Mouse (Mus musculus) forebrain, embryonic 14.5 days (tissue): Measurements from ENCODE around the gene Acaa1b. TPM values are rescaled to one million over a fixed set of nuclear protein-coding genes. Genes with fewer than 3 reads are reported as not detected.

Experiments
- ATAC-seq: fragments of 200-750 bp; cut with Nextera tagmentation; 2 replicates; pipeline ENCODE4 v1.8.0; 2017; ENCODE audit warnings: mild to moderate bottlenecking, moderate library complexity
- DNase-seq: peaks from one replicate; pipeline ENCODE4 v3.0.0-alpha.2; 2015; ENCODE audit warnings: low spot score
- H3K27ac ChIP-seq: fragments of 300-500 bp; sonication (generic); 2 replicates; pipeline ENCODE4 v1.5.1; 2014; ENCODE audit warnings: low read depth, mild to moderate bottlenecking, control low read depth, low read length, moderate library complexity
- H3K27me3 ChIP-seq: fragments of 300-500 bp; sonication (generic); replicated peaks from 2 replicates; pipeline ENCODE4 v1.6.1; 2014; ENCODE audit warnings: low read length, control low read depth, mixed read lengths; ENCODE audit not compliant: control insufficient read depth, insufficient read depth
- H3K36me3 ChIP-seq: fragments of 300-500 bp; sonication (generic); 2 replicates; pipeline ENCODE4 v1.6.1; 2014; ENCODE audit warnings: low read length, control low read depth; ENCODE audit not compliant: control insufficient read depth, insufficient read depth
- H3K4me1 ChIP-seq: fragments of 300-500 bp; sonication (generic); 2 replicates; pipeline ENCODE4 v1.6.1; 2014; ENCODE audit warnings: antibody characterized with exemption, low read length, control low read depth; ENCODE audit not compliant: control insufficient read depth, insufficient read depth
- H3K4me2 ChIP-seq: fragments of 300-500 bp; sonication (generic); 2 replicates; pipeline ENCODE4 v1.6.1; 2014; ENCODE audit warnings: mild to moderate bottlenecking, control low read depth, low read length
- H3K4me3 ChIP-seq: fragments of 300-500 bp; sonication (generic); 2 replicates; pipeline ENCODE4 v1.5.1; 2014; ENCODE audit warnings: low read depth, low read length, control low read depth
- H3K9ac ChIP-seq: fragments of 300-500 bp; sonication (generic); 2 replicates; pipeline ENCODE4 v1.6.1; 2014; ENCODE audit warnings: mild to moderate bottlenecking, low read length, control low read depth, moderate library complexity
- H3K9me3 ChIP-seq: fragments of 300-500 bp; sonication (generic); replicated peaks from 2 replicates; pipeline ENCODE4 v1.6.1; 2016; ENCODE audit warnings: low read length, control low read depth, mixed read lengths; ENCODE audit not compliant: control insufficient read depth
- WGBS: fragments of 180-500 bp; shearing (Covaris S2); extraction: QIAGEN DNeasy Blood & Tissue Kit; methylation state at CpG from one replicate; pipeline ENCODE4 v1.1.7; 2014; 5-methylcytosine and 5-hydroxymethylcytosine counted together
- polyA plus RNA-seq: library from polyadenylated mRNA; unstranded; fragments of >200 nt; fragmentation: Nextera tagmentation; extraction: Ambion mirVana; gene quantifications from 2 replicates; pipeline ENCODE4 v1.2.1, GENCODE M21; 2014

Gene Acaa1b
- 1.3 TPM in 2 replicates for polyA plus RNA-seq

DNA sequence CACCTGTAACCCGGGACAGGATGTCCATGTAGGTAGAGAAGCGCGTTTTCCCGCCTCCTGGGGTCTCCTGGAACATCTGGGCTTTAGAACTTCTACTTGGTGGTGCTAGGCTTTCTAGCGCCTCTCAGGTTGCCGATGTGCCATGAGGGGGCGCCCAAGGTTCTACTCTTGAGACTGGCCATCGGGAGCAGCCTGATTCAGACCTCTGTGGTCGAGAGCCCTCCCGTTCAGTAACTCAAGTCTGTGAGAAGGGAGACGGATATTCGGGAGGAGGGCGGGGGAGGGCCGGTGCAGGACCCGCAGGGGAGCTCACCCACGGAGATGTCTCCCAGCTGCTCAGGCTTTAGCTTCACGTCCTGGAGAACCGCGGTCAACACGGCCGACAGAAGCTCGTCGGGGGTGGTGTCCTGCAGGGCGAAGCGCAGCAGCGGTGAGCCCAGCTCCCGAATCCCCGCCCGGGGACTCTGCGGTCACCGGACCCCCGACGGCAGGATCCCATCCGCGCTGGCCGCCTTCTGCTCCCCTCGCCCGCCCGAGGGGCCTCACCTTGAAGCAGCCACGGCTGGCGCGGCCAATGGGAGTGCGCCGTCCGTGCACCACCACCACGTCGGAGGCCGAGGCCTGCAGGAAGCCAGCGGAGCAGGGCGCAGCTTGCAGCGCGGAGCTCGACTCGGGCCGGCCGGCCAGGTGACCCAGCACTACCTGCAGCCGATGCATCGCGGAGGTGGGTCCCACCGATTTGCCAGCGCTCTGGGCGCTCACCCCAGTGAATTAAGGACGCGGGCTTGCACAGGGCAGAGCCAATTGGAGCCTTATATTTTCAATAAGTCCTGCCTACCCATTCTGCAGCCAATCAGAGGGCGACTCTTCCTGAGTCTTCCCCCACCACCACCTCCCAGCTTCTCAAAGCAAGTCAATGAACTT lies at the start of gene Acaa1b:
Gene Acaa1b, minus strand, starts transcription at position 816 of the 924 bp plus-strand sequence.
- Histone ChIP-seq H3K36me3 (no peaks in the 10 kb centered on the region), H3K4me2 (peak within 1 kb of the TSS; percentile 58), H3K9me3 (no peaks in the 10 kb centered on the region), H3K9ac (peak within 1 kb of the TSS; percentile 40), H3K27me3 (no peaks in the 10 kb centered on the region), H3K4me3 (peak within 1 kb of the TSS; percentile 40), H3K4me1 (no peaks in the 10 kb centered on the region), H3K27ac (no peak within 1 kb of the TSS)
- 2% methylated on average over 63 of the region's 65 CpGs for WGBS
- peak; percentile 82 for DNase-seq
- peak; percentile 96 for ATAC-seq

DNA sequence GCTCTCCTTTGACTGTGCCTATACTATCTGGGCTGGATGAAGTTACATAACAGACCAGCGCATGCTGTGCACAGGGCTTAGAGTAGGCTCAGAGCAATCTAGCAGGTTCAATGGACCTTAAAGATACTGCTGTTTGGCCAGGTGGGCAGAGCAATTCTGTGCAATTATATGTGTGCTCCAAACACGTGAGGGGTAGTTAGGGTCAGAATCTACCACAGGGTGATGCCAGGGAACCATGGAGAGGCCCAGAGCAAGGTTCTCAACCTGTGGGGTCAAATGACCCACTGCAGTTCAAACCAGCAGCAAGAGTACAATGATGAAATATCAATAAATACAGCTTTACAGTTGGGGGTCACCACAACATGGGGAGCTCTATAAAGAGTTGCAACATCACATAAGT lies 49.8 kb upstream of the Acaa1b start:
- no peaks in the 10 kb centered on the region for H3K27me3 ChIP-seq
- DNase-seq (no peak), ATAC-seq (no peak)
- no peaks in the 10 kb centered on the region for H3K4me1 ChIP-seq
- H3K4me3 ChIP-seq: no peak overlapping the region
- WGBS: 85% methylated on average over 2 of the region's 2 CpGs
- no peaks in the 10 kb centered on the region for H3K36me3 ChIP-seq
- H3K27ac ChIP-seq: no peak overlapping the region
- H3K9ac ChIP-seq: no peak overlapping the region
- H3K4me2 ChIP-seq: no peak overlapping the region
- no peaks in the 10 kb centered on the region for H3K9me3 ChIP-seq

DNA sequence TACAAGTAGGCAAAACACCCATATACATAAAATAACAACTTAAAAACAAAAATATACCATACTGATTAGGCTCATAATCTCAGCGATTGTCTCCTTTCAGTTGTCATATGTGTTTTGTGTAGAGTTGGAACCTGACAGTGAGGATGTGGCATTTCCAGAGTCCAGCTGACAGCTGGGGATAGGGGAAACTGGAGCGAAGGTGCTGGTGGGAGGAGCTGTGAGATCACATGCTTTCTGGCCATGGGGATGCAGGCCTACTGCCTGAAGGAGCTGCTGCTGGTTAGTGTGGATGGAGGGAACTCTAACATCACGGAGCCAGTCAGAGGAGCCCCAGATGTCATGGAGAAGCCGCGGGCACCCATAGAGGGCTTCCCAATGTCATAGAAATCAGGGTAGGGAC lies 48.9 kb upstream of the Acaa1b start:
- 92% methylated on average over 5 of the region's 5 CpGs for WGBS
- H3K4me1 ChIP-seq: no peaks in the 10 kb centered on the region
- H3K9me3 ChIP-seq: no peaks in the 10 kb centered on the region
- H3K4me2 ChIP-seq: no peak overlapping the region
- no peaks in the 10 kb centered on the region for H3K27me3 ChIP-seq
- H3K4me3 ChIP-seq: no peak overlapping the region
- no peak for ATAC-seq
- no peak for DNase-seq
- H3K9ac ChIP-seq: no peak overlapping the region
- no peaks in the 10 kb centered on the region for H3K36me3 ChIP-seq
- no peak overlapping the region for H3K27ac ChIP-seq

DNA sequence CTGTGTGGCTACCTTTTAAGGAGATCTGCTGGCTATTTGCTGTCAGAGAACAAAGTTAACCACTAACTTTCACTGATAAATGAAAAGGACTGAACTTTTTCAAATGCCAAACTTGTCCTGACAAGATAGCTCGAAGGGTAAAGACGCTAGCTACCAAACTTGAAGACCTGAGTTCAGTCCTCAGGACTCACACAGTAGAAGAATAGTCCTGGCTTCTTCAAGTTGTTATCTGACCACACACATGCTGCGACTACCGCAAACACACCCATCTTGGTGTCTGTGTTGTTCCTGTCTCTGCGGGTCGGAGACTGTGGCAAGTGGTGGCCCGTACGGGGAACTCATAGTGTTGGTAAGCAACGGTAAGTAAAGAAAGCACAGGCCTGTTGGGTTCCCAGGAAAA lies 46.7 kb upstream of the Acaa1b start:
- no peak overlapping the region for H3K27ac ChIP-seq
- H3K4me2 ChIP-seq: no peak overlapping the region
- H3K9ac ChIP-seq: no peak overlapping the region
- H3K4me3 ChIP-seq: no peak overlapping the region
- H3K36me3 ChIP-seq: no peaks in the 10 kb centered on the region
- no peak for DNase-seq
- no peaks in the 10 kb centered on the region for H3K27me3 ChIP-seq
- 94% methylated on average over 9 of the region's 9 CpGs for WGBS
- no peaks in the 10 kb centered on the region for H3K9me3 ChIP-seq
- H3K4me1 ChIP-seq: no peaks in the 10 kb centered on the region
- ATAC-seq: no peak

DNA sequence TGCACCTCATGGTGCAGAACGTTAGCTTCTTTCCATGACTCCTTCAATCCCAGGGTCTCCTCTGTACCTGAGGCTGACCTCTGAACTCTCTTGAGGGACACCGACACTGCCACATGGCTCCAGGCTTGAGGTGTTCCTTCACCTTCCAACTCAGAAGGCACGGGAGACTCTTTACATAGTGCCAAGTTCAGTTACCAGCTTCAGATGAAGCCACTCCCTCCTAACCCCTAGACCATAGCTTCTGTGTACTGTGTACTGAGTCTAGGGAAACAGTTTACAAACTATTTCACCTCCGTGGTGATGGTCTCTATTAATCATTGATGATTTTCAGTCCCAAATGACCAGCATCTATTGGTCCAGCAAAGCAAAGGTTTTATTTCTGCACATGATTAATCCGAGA lies 44.8 kb upstream of the Acaa1b start:
- 87% methylated on average over 5 of the region's 5 CpGs for WGBS
- Histone ChIP-seq H3K27me3 (no peaks in the 10 kb centered on the region), H3K4me1 (no peaks in the 10 kb centered on the region), H3K36me3 (no peaks in the 10 kb centered on the region), H3K4me3 (no peak overlapping the region), H3K9me3 (no peaks in the 10 kb centered on the region), H3K9ac (no peak overlapping the region), H3K27ac (no peak overlapping the region), H3K4me2 (no peak overlapping the region)
- DNase-seq (no peak), ATAC-seq (no peak)

DNA sequence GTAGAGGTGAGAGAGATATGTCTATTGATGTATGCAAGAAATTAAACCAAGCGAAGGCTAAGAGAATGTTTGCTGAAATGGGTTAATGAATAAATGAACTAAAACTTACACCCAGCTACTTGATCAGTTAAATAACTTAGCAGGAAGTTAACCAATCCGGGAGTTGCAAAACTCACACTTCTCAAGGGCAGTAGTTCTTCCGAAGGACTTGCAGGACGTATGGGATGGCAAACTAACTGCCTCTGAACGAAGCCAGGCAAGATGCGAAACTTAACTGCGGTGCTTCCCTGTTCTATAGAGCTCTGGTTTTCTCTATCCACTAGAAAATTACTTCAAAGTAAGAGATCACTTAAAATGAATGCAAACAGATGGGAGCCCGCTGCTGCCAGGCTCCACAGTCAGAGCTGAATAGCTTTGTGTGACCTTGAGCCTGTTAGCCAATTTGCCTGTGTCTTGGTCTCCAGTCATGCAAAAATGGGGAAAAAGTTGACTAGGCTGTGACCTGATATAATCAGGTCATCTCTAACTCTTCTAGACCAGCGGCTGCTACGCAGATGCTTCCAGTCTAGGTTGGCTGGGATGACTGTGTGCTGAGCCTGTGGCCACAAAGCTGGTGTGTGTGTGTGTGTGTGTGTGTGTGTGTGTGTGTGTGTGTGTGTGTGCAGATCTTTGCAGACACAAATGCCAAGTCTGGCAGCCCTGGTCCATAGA lies 42.4 kb upstream of the Acaa1b start:
- ATAC-seq (no peak), DNase-seq (peak; percentile 27)
- Histone ChIP-seq H3K27me3 (no peaks in the 10 kb centered on the region), H3K36me3 (no peaks in the 10 kb centered on the region), H3K4me3 (no peak overlapping the region), H3K4me1 (no peaks in the 10 kb centered on the region), H3K4me2 (no peak overlapping the region), H3K27ac (no peak overlapping the region), H3K9me3 (no peaks in the 10 kb centered on the region), H3K9ac (no peak overlapping the region)
- WGBS: 83% methylated on average over 10 of the region's 10 CpGs

DNA sequence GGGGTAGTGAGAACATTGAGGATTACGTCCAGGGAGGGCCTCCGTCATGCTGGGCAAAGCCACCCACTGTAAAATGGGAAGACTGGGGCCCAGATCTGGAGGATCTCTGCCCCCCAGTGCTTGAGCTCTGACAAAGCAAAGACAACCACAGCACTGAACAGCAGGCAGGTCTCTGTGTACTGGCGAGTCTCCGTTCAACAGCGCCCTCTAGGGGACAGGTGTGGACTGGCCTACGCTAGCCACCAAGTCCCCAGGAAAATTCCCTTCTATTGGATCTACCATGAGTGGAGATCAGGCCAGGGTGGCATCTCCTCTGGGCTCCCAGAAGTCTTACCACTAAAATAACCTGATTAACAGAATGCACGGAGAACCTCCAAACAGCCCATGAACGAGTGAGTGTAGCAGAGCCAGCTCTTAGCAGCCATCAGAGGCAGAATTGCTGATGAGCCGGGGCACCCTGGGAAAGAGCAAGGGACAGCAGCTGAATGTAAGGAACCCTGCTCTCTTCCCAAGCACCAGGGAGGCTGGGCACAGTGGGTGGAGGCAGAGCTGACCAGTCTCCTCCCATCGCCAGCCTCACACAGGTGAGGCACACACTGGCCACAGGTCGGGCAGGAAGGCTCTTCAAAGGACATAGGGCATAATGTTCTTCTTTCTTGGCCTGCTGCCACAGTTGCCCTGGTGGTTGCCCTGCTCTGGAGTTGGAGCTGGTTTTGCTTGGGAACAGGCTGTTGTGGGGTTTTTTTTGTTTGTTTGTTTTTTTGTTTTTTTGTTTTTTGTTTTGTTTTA lies 35.5 kb upstream of the Acaa1b start:
- Histone ChIP-seq H3K4me2 (no peak overlapping the region), H3K27me3 (no peaks in the 10 kb centered on the region), H3K4me1 (no peaks in the 10 kb centered on the region), H3K9me3 (no peaks in the 10 kb centered on the region), H3K4me3 (no peak overlapping the region), H3K27ac (no peak overlapping the region), H3K36me3 (no peaks in the 10 kb centered on the region), H3K9ac (no peak overlapping the region)
- ATAC-seq (no peak), DNase-seq (peak; percentile 23)
- 30% methylated on average over 11 of the region's 11 CpGs for WGBS

DNA sequence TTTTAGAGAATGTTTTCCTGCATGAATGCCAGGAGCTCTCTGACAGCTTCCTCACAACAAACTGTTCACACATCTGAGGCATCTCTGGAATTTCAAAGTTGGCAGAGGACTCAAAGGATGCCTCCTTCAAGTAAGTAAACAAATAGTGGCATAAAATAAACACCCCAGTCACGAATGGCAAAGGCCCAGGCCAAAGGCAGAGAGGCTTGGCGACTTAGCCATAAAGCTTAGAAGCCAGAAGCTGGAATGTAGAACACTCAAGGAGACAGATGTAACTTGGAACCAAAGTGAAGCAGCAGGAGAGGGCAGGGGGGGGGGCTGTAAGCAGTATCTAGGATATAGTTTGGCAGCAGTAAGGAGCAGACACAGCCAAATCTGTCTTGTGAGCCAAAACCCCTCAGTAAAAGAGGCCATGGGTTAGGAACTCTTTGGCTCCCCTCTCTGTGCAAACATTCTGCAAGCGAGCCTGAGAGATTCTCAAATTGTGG lies 24.4 kb upstream of the Acaa1b start:
- Histone ChIP-seq H3K4me2 (no peak overlapping the region), H3K4me1 (no peaks in the 10 kb centered on the region), H3K27me3 (no peaks in the 10 kb centered on the region), H3K36me3 (no peaks in the 10 kb centered on the region), H3K27ac (no peak overlapping the region), H3K9me3 (no peaks in the 10 kb centered on the region), H3K9ac (no peak overlapping the region), H3K4me3 (no peak overlapping the region)
- 56% methylated on average over 3 of the region's 3 CpGs for WGBS
- ATAC-seq: no peak
- peak; percentile 57 for DNase-seq
